Mouse (Mus musculus) MEL (cell line): ENCODE measurements around the gene Epb41. TPM values are rescaled to one million over a fixed set of nuclear protein-coding genes. Genes with fewer than 3 reads are reported as not detected.

ENCODE experiments used
- DNase-seq: peaks from one replicate; pipeline ENCODE4 v3.0.0; 2011; ENCODE audit warnings: low read depth, low spot score
- H3K27ac ChIP-seq: 2 replicates; pipeline ENCODE4 v1.5.1; 2012; ENCODE audit warnings: low read depth, mild to moderate bottlenecking, control low read depth, low read length, moderate library complexity; ENCODE audit not compliant: control insufficient read depth
- H3K27me3 ChIP-seq, 2 experiments: fragments of 150-350 bp in 1 of 2; sonication (generic) in 1 of 2; 2 replicates each; pipeline ENCODE4 v1.6.1; 2012; ENCODE audit warnings: low read length in 2 of 2, mild to moderate bottlenecking in 2 of 2, improper control_type of control experiment in 1 of 2, moderate library complexity in 1 of 2; ENCODE audit not compliant: insufficient read depth in 2 of 2, control insufficient read depth in 1 of 2
- H3K36me3 ChIP-seq, 2 experiments: 2 replicates each; pipeline ENCODE4 v1.6.1; 2012 to 2014; ENCODE audit warnings: low read length in 2 of 2, improper control_type of control experiment in 1 of 2, inconsistent platforms in 1 of 2, mild to moderate bottlenecking in 1 of 2; ENCODE audit not compliant: insufficient read depth in 2 of 2, control insufficient read depth in 1 of 2
- H3K4me1 ChIP-seq, 2 experiments: fragments of 150-350 bp in 1 of 2; sonication (generic) in 1 of 2; 2 replicates each; pipeline ENCODE4 v1.6.1; 2012; ENCODE audit warnings: low read length in 2 of 2, improper control_type of control experiment in 1 of 2, mild to moderate bottlenecking in 1 of 2; ENCODE audit not compliant: insufficient read depth in 2 of 2, control insufficient read depth in 1 of 2
- H3K4me3 ChIP-seq, 2 experiments: fragments of 150-350 bp in 1 of 2; sonication (generic) in 1 of 2; 2 replicates each; pipeline ENCODE4 v1.5.1; 2012; ENCODE audit warnings: low read depth in 2 of 2, low read length in 2 of 2, mild to moderate bottlenecking in 2 of 2, moderate library complexity in 2 of 2, control low read depth in 1 of 2, improper control_type of control experiment in 1 of 2; ENCODE audit not compliant: control insufficient read depth in 1 of 2, insufficient read depth in 1 of 2
- H3K79me2 ChIP-seq: 2 replicates; pipeline ENCODE4 v1.6.1; 2012; ENCODE audit warnings: mild to moderate bottlenecking, low read length, moderate library complexity; ENCODE audit not compliant: control insufficient read depth, poor library complexity, insufficient read depth
- H3K9ac ChIP-seq: 2 replicates; pipeline ENCODE4 v1.6.1; 2012; ENCODE audit warnings: low read depth, mild to moderate bottlenecking, control low read depth, low read length, moderate library complexity; ENCODE audit not compliant: control insufficient read depth, poor library complexity, severe bottlenecking
- H3K9me3 ChIP-seq: fragments of 150-350 bp; sonication (generic); replicated peaks from 2 replicates; pipeline ENCODE4 v1.6.1; 2012; ENCODE audit warnings: mild to moderate bottlenecking, low read length, improper control_type of control experiment, moderate library complexity; ENCODE audit not compliant: insufficient read depth
- ELF1 ChIP-seq: IDR thresholded peaks from 2 replicates; pipeline ENCODE4 v1.6.1; 2014; ENCODE audit warnings: low read depth, mild to moderate bottlenecking, inconsistent platforms, low read length, improper control_type of control experiment, moderate library complexity
- EP300 ChIP-seq, 2 experiments: IDR thresholded peaks; 2 replicates each; pipeline ENCODE4 v1.6.1; 2011; ENCODE audit warnings: improper control_type of control experiment in 2 of 2, low read length in 2 of 2, low read depth in 1 of 2, mild to moderate bottlenecking in 1 of 2
- HCFC1 ChIP-seq: IDR thresholded peaks from 2 replicates; pipeline ENCODE4 v1.6.1; 2012; ENCODE audit warnings: low read depth, mild to moderate bottlenecking, inconsistent platforms, low read length, improper control_type of control experiment, moderate library complexity
- MAZ ChIP-seq: IDR thresholded peaks from 2 replicates; pipeline ENCODE4 v1.6.1; 2012; ENCODE audit warnings: low read depth, mild to moderate bottlenecking, inconsistent platforms, low read length, improper control_type of control experiment
- MEF2A ChIP-seq: IDR thresholded peaks from 2 replicates; pipeline ENCODE4 v1.6.1; 2014; ENCODE audit warnings: low read depth, mild to moderate bottlenecking, inconsistent platforms, low read length, improper control_type of control experiment; ENCODE audit not compliant: poor library complexity, insufficient replicate concordance, severe bottlenecking; ENCODE audit errors: extremely low read depth
- MXI1 ChIP-seq: IDR thresholded peaks from 2 replicates; pipeline ENCODE4 v1.6.1; 2011; ENCODE audit warnings: mild to moderate bottlenecking, low read depth, low read length, improper control_type of control experiment
- MYC ChIP-seq: IDR thresholded peaks from 2 replicates; pipeline ENCODE4 v1.6.1; 2011; ENCODE audit warnings: low read depth, mild to moderate bottlenecking, low read length, improper control_type of control experiment, moderate library complexity
- NELFE ChIP-seq: IDR thresholded peaks from 2 replicates; pipeline ENCODE4 v1.6.1; 2011; ENCODE audit warnings: low read depth, low read length, improper control_type of control experiment
- POLR2AphosphoS5 ChIP-seq: IDR thresholded peaks from 2 replicates; pipeline ENCODE4 v1.6.1; 2012; ENCODE audit warnings: low read depth, borderline replicate concordance, mild to moderate bottlenecking, inconsistent platforms, low read length, moderate library complexity, mixed read lengths
- RAD21 ChIP-seq: IDR thresholded peaks from 2 replicates; pipeline ENCODE4 v1.6.1; 2011; ENCODE audit warnings: mild to moderate bottlenecking, low read depth, low read length, improper control_type of control experiment
- SIN3A ChIP-seq: IDR thresholded peaks from 2 replicates; pipeline ENCODE4 v1.6.1; 2012; ENCODE audit warnings: low read length, improper control_type of control experiment, inconsistent platforms
- SMC3 ChIP-seq: IDR thresholded peaks from 2 replicates; pipeline ENCODE4 v1.6.1; 2011; ENCODE audit warnings: low read depth, low read length, improper control_type of control experiment
- TBP ChIP-seq: IDR thresholded peaks from 2 replicates; pipeline ENCODE4 v1.8.0; 2011; ENCODE audit warnings: low read depth, low read length, improper control_type of control experiment
- USF1 ChIP-seq: IDR thresholded peaks from 2 replicates; pipeline ENCODE4 v1.6.1; 2014; ENCODE audit warnings: low read depth, mild to moderate bottlenecking, inconsistent platforms, low read length, improper control_type of control experiment, moderate library complexity
- ZNF384 ChIP-seq: IDR thresholded peaks from 2 replicates; pipeline ENCODE4 v1.6.1; 2012; ENCODE audit warnings: low read depth, mild to moderate bottlenecking, inconsistent platforms, low read length, improper control_type of control experiment
- polyA plus RNA-seq, 2 experiments: library from polyadenylated mRNA; stranded (reverse) in 1 of 2; unstranded in 1 of 2; fragments of >175 nt in 1 of 2; fragments of >200 nt in 1 of 2; gene quantifications; 2 replicates each; pipeline versions ENCODE4 v1.2.1 to v1.2.4; 2012; ENCODE audit warnings: low replicate concordance in 2 of 2, low read depth in 1 of 2; ENCODE audit not compliant: insufficient read length in 2 of 2, insufficient read depth in 1 of 2, missing spikeins in 1 of 2
- total RNA-seq: library from RNA; depleted of rRNA; stranded (reverse); fragments of 300-350 nt; gene quantifications from 2 replicates; pipeline ENCODE4 v1.2.3, GENCODE M21; 2012

Gene Epb41
- total and polyA plus RNA-seq, 3 experiments: 36.5 to 115 (median 44.3) TPM

DNA sequence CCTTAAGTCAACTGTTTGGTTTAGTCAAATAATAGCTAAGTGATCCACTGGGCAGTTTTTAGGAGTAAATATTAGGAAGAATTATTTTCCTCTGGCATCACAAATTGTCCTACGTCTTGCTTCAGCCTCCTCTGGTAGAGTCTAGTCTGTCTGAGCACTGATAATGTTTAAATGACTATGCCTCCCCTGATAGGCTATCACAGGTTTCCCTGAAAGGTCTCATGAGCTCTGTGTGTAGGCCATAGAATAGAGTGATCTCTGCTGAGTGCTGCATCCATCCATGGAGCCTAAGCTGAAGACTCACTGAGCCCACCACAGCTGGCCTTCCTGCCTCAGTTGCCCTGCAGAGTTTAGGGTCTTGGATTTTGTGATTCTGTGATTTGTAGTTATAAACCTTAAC lies 186.6 kb downstream of the Epb41 start:
- Histone ChIP-seq H3K9me3 (no peaks in the 10 kb centered on the region), H3K27ac (no peak overlapping the region), H3K27me3 (no peaks in the 10 kb centered on the region), H3K9ac (no peak overlapping the region), H3K79me2 (peaks cover 42% of the 10 kb centered on the region), H3K4me3 (no peak overlapping the region), H3K36me3 (peaks cover 2 to 54% of the 10 kb centered on the region in 2 experiments; a peak in 2 of 4 replicates), H3K4me1 (peaks cover 0 to 4% of the 10 kb centered on the region in 2 experiments; a peak in 2 of 4 replicates)
- no peak for DNase-seq
- TF ChIP-seq ZNF384 (no peak), MYC (no peak), MAZ (no peak; the same call in 1 of the 2 replicates), TBP (no peak), MXI1 (no peak), POLR2AphosphoS5 (no peak), ELF1 (no peak), MEF2A (no peak)

GRCm38 (mm10) chr4:131885376-131885775 lies 189.7 kb downstream of the Epb41 start:
- H3K36me3 ChIP-seq: peaks cover 2 to 38% of the 10 kb centered on the region in 2 experiments; a peak in 2 of 4 replicates
- H3K9me3 ChIP-seq: no peaks in the 10 kb centered on the region
- no peaks in the 10 kb centered on the region for H3K27me3 ChIP-seq
- no peak overlapping the region for H3K27ac ChIP-seq
- peaks cover 0 to 6% of the 10 kb centered on the region in 2 experiments; a peak in 2 of 4 replicates for H3K4me1 ChIP-seq
- peaks cover 68% of the 10 kb centered on the region for H3K79me2 ChIP-seq
- TF ChIP-seq MEF2A: no peak
- TF ChIP-seq NELFE: no peak
- no peak for TF ChIP-seq USF1
- TF ChIP-seq EP300 (IDR thresholded peaks at IDR 0.05; ENCODE audit: low read depth in 1 of 2, low read length in 2 of 2): no peak
- no peak for TF ChIP-seq SIN3A
- no peak for TF ChIP-seq MXI1
- TF ChIP-seq HCFC1: no peak
- no peak for TF ChIP-seq SMC3
- TF ChIP-seq RAD21: no peak
- TF ChIP-seq POLR2AphosphoS5: no peak
- no peak overlapping the region for H3K9ac ChIP-seq
- H3K4me3 ChIP-seq: no peak overlapping the region
- DNase-seq: no peak
